Comparison of ENCODE assay signal across 15 mouse cellular contexts in the genomic region with DNA sequence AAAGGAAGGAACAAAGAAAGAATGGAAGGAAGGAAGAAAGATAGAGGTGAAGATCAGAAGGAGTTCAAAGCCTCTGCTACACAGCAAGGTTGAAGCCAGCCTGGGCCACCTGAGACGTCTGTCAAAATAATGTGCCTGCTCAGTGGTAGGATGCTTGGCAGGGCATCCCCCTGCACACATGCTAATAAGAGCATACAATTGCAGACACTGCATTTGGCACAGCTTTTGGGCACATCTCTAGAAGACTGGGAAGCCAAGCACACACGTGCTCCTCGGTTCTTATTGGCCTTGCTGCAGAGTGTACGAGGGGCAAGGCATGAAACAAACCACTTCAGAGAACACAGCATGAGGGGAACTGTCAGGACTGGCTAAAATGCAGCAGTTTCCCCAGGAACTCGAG. TPM values are rescaled to one million over a fixed set of nuclear protein-coding genes. Genes with fewer than 3 reads are reported as not detected.
DNase-seq lines count a peak whose midpoint lies in the region; ATAC-seq and TF ChIP-seq lines count a peak whose summit lies in the region.
"Had no signal": no experiment of that assay in that cellular context is flagged by ENCODE, and none has a peak within 500 bp of the region (broad histone marks: within the 10 kb centered on the region; RNA-seq: fewer than 3 reads in every experiment).

No protein-coding gene starts in this region.

- no peaks in the 10 kb centered on the region for H3K36me3 ChIP-seq in heart, embryonic 13.5 days
- no peaks in the 10 kb centered on the region for H3K36me3 ChIP-seq in heart, adult 2 months (ENCODE audit: control insufficient read depth, insufficient read depth, low read length)
- peaks cover 20% of the 10 kb centered on the region for H3K36me3 ChIP-seq in limb, embryonic 12.5 days
- H3K36me3 ChIP-seq in limb, embryonic 10.5 days: 0 out of 2 replicates have a peak, but pooled peaks cover 7% of the 10 kb centered on the region
- peaks cover 10% of the 10 kb centered on the region; the same call in 1 of the 2 replicates for H3K36me3 ChIP-seq in limb, embryonic 14.5 days (ENCODE audit: control insufficient read depth, insufficient read depth, low read length)
- H3K36me3 ChIP-seq: liver, embryonic 12.5 days had no signal

- 37% methylated on average over 5 of the region's 5 CpGs for WGBS in heart, embryonic 13.5 days
- 68% methylated on average over 5 of the region's 5 CpGs for WGBS in heart, adult 2 months
- WGBS in limb, embryonic 12.5 days: 54% methylated on average over 5 of the region's 5 CpGs
- 59% methylated on average over 5 of the region's 5 CpGs for WGBS in limb, embryonic 10.5 days
- WGBS in limb, embryonic 14.5 days: 51% methylated on average over 5 of the region's 5 CpGs

- peaks cover 24% of the 10 kb centered on the region for H3K4me1 ChIP-seq in heart, embryonic 13.5 days
- H3K4me1 ChIP-seq in heart, adult 2 months (ENCODE audit: control insufficient read depth, insufficient read depth, low read length): peaks cover 10% of the 10 kb centered on the region
- H3K4me1 ChIP-seq in limb, embryonic 12.5 days (replicated peaks): peaks cover 18% of the 10 kb centered on the region
- peaks cover 27% of the 10 kb centered on the region for H3K4me1 ChIP-seq in limb, embryonic 10.5 days
- peaks cover 15% of the 10 kb centered on the region for H3K4me1 ChIP-seq in limb, embryonic 14.5 days (ENCODE audit: control insufficient read depth, insufficient read depth, low read length)

- peak; percentile 66 to 70 for DNase-seq in cerebellum, postnatal 14 days
- DNase-seq in cerebellum, adult 11 months: no peak
- no peak for DNase-seq in heart, adult 2 months
- DNase-seq in limb, embryonic 10.5 days (ENCODE audit: low spot score): no peak
- no peak for DNase-seq in limb, embryonic 14.5 days (ENCODE audit: low spot score)
- DNase-seq in adrenal gland, adult 2 months: no peak
- DNase-seq: adrenal gland, postnatal 14 days; cerebellum, adult 11-12 months; midbrain, embryonic 14.5 days; right cerebral cortex, adult 18-20 months had no signal

- no peak for TF ChIP-seq POLR2A in heart, adult 2 months (IDR thresholded peaks at IDR 0.05; ENCODE audit: insufficient read depth, low read depth, low read length)
- no peak for TF ChIP-seq POLR2A in limb, embryonic 14.5 days (IDR thresholded peaks at IDR 0.05; ENCODE audit: borderline replicate concordance, extremely low read depth, insufficient read depth, insufficient read length)

- H3K27me3 ChIP-seq in heart, embryonic 13.5 days (replicated peaks): no peaks in the 10 kb centered on the region
- H3K27me3 ChIP-seq in heart, adult 2 months (ENCODE audit: control insufficient read depth, insufficient read depth, low read length): no peaks in the 10 kb centered on the region
- no peaks in the 10 kb centered on the region for H3K27me3 ChIP-seq in limb, embryonic 12.5 days
- no peaks in the 10 kb centered on the region for H3K27me3 ChIP-seq in limb, embryonic 10.5 days (ENCODE audit: low read depth, poor library complexity, severe bottlenecking)
- H3K27me3 ChIP-seq in limb, embryonic 14.5 days (ENCODE audit: control insufficient read depth, insufficient read depth, low read length): no peaks in the 10 kb centered on the region
- H3K27me3 ChIP-seq: embryonic facial prominence, embryonic 12.5 days; liver, embryonic 12.5 days had no signal

- H3K4me3 ChIP-seq in heart, embryonic 13.5 days: no peak overlapping the region
- no peak overlapping the region for H3K4me3 ChIP-seq in heart, adult 2 months
- H3K4me3 ChIP-seq in limb, embryonic 12.5 days (replicated peaks): no peak overlapping the region
- H3K4me3 ChIP-seq in limb, embryonic 10.5 days: no peak overlapping the region
- no peak overlapping the region for H3K4me3 ChIP-seq in limb, embryonic 14.5 days (replicated peaks; ENCODE audit: low read length)
- H3K4me3 ChIP-seq: embryonic facial prominence, embryonic 12.5 days; liver, embryonic 12.5 days had no signal

- H3K27ac ChIP-seq in heart, embryonic 13.5 days (replicated peaks): peak overlapping the region; percentile 46; the same call in 1 of the 2 replicates
- H3K27ac ChIP-seq in heart, adult 2 months: no peak overlapping the region
- H3K27ac ChIP-seq in limb, embryonic 12.5 days: 0 out of 2 replicates have a peak overlapping the region, but pooled peaks have one; percentile 17
- no peak overlapping the region for H3K27ac ChIP-seq in limb, embryonic 10.5 days
- H3K27ac ChIP-seq in limb, embryonic 14.5 days (replicated peaks; ENCODE audit: low read depth, low read length): no peak overlapping the region
- H3K27ac ChIP-seq: embryonic facial prominence, embryonic 12.5 days; liver, embryonic 12.5 days had no signal

- no peak for TF ChIP-seq EP300 in heart, adult 2 months (IDR thresholded peaks at IDR 0.05; ENCODE audit: insufficient read depth, low read depth, low read length)

- no peak for ATAC-seq in heart, embryonic 13.5 days (ENCODE audit: extremely low read depth, insufficient number of reproducible peaks, low FRiP score, low TSS enrichment)
- ATAC-seq in limb, embryonic 12.5 days (ENCODE audit: insufficient number of reproducible peaks, insufficient read depth, low FRiP score, low TSS enrichment, low read depth): no peak
- no peak for ATAC-seq in limb, embryonic 14.5 days (ENCODE audit: low FRiP score, low read depth)
- ATAC-seq: liver, embryonic 12.5 days; lung, postnatal 0 days had no signal

- no peaks in the 10 kb centered on the region for H3K9me3 ChIP-seq in heart, embryonic 13.5 days
- H3K9me3 ChIP-seq in limb, embryonic 12.5 days: no peaks in the 10 kb centered on the region
- H3K9me3 ChIP-seq in limb, embryonic 10.5 days (replicated peaks): no peaks in the 10 kb centered on the region
- H3K9me3 ChIP-seq in limb, embryonic 14.5 days (ENCODE audit: control insufficient read depth, low read length): no peaks in the 10 kb centered on the region
- H3K9me3 ChIP-seq: embryonic facial prominence, embryonic 12.5 days; liver, embryonic 12.5 days had no signal

- no peaks in the 10 kb centered on the region for H3K79me2 ChIP-seq in heart, adult 2 months (replicated peaks; ENCODE audit: control insufficient read depth, insufficient read depth, low read length)

- peak overlapping the region; percentile 66; the same call in 1 of the 2 replicates for H3K4me2 ChIP-seq in heart, embryonic 13.5 days
- H3K4me2 ChIP-seq in limb, embryonic 12.5 days: no peak overlapping the region
- no peak overlapping the region for H3K4me2 ChIP-seq in limb, embryonic 14.5 days (replicated peaks; ENCODE audit: low read depth, low read length, severe bottlenecking)
- H3K4me2 ChIP-seq: embryonic facial prominence, embryonic 12.5 days; liver, embryonic 12.5 days had no signal

- intact Hi-C loops in heart, adult 2 months (cut with DNase I): loop anchor here (5.0 kb wide), 1 partner anchor 61 kb away; no protein-coding TSS in a partner anchor

- H3K9ac ChIP-seq in heart, embryonic 13.5 days: peak overlapping the region; percentile 76; the same call in 1 of the 2 replicates
- H3K9ac ChIP-seq in heart, adult 2 months (ENCODE audit: low read depth, low read length): no peak overlapping the region
- H3K9ac ChIP-seq in limb, embryonic 12.5 days (replicated peaks): no peak overlapping the region; the same call in 1 of the 2 replicates
- H3K9ac ChIP-seq in limb, embryonic 14.5 days (ENCODE audit: low read depth, low read length, severe bottlenecking): 0 out of 2 replicates have a peak overlapping the region, but pooled peaks have one; percentile 12
- H3K9ac ChIP-seq: embryonic facial prominence, embryonic 12.5 days; liver, embryonic 12.5 days had no signal

- no peak for TF ChIP-seq CTCF in heart, adult 2 months (IDR thresholded peaks at IDR 0.05)

RNA-seq across cellular contexts. Expression of a gene that starts 26.8 kb away (rescaled TPM):
- 4.0 and 6.1 TPM in 2 replicates for polyA plus RNA-seq in heart, embryonic 13.5 days (2015; fragmentation: Nextera tagmentation; extraction: Ambion mirVana)
- total RNA-seq in heart, adult 2 months (2021): 1 to 10 TPM; 6.0 to 7.2 TPM
- 3.0 and 5.7 TPM in 2 replicates for polyA plus RNA-seq in heart, adult 2 months (2012; rRNA removed)
- polyA plus RNA-seq in limb, embryonic 12.5 days (2016; fragmentation: Nextera tagmentation; extraction: Ambion mirVana): 25.2 and 26.7 TPM in 2 replicates
- 11.1 and 18.3 TPM in 2 replicates for polyA plus RNA-seq in limb, embryonic 10.5 days (2016; fragmentation: Nextera tagmentation; extraction: Ambion mirVana)
- polyA plus RNA-seq in limb, embryonic 14.5 days (2012; rRNA removed): 20.1 and 23.2 TPM in 2 replicates
- polyA plus RNA-seq in limb, embryonic 14.5 days (2014; fragmentation: Nextera tagmentation; extraction: Ambion mirVana): 17.3 and 19.7 TPM in 2 replicates
- 1 to 10 TPM; 6.8 to 7.2 TPM for total RNA-seq in adrenal gland, adult 2 months (2021)
- polyA plus RNA-seq in adrenal gland, adult 2 months (2012; rRNA removed): 4.6 and 5.5 TPM in 2 replicates

RNA-seq across cellular contexts. Expression of a gene that starts 47.9 kb away (rescaled TPM):
- polyA plus RNA-seq in heart, embryonic 13.5 days (2015; fragmentation: Nextera tagmentation; extraction: Ambion mirVana): 31.0 and 32.3 TPM in 2 replicates
- total RNA-seq in heart, adult 2 months (2021): 10 to 100 TPM; 29.2 to 34.1 TPM
- 45.5 and 80.1 TPM in 2 replicates for polyA plus RNA-seq in heart, adult 2 months (2012; rRNA removed)
- polyA plus RNA-seq in limb, embryonic 12.5 days (2016; fragmentation: Nextera tagmentation; extraction: Ambion mirVana): 36.6 and 48.4 TPM in 2 replicates
- 44.1 and 51.8 TPM in 2 replicates for polyA plus RNA-seq in limb, embryonic 10.5 days (2016; fragmentation: Nextera tagmentation; extraction: Ambion mirVana)
- 131 and 148 TPM in 2 replicates for polyA plus RNA-seq in limb, embryonic 14.5 days (2012; rRNA removed)
- 46.2 and 48.6 TPM in 2 replicates for polyA plus RNA-seq in limb, embryonic 14.5 days (2014; fragmentation: Nextera tagmentation; extraction: Ambion mirVana)
- 10 to 100 TPM; 16.3 to 35.2 TPM for total RNA-seq in adrenal gland, adult 2 months (2021)
- polyA plus RNA-seq in adrenal gland, adult 2 months (2012; rRNA removed): 119 and 158 TPM in 2 replicates

RNA-seq across cellular contexts. Expression of a gene that starts 50.8 kb away (rescaled TPM):
- 0.09 and 0.14 TPM in 2 replicates for polyA plus RNA-seq in heart, embryonic 13.5 days (2015; fragmentation: Nextera tagmentation; extraction: Ambion mirVana)
- total RNA-seq in heart, adult 2 months (2021): not detected
- polyA plus RNA-seq in heart, adult 2 months (2012; rRNA removed): 5.1 TPM in 1 of 2 replicates, not detected in the other
- polyA plus RNA-seq in limb, embryonic 12.5 days (2016; fragmentation: Nextera tagmentation; extraction: Ambion mirVana): 0.18 TPM in 2 replicates
- 0.68 and 1.5 TPM in 2 replicates for polyA plus RNA-seq in limb, embryonic 10.5 days (2016; fragmentation: Nextera tagmentation; extraction: Ambion mirVana)
- 0.85 and 0.88 TPM in 2 replicates for polyA plus RNA-seq in limb, embryonic 14.5 days (2012; rRNA removed)
- 0.14 TPM in 1 of 2 replicates, not detected in the other for polyA plus RNA-seq in limb, embryonic 14.5 days (2014; fragmentation: Nextera tagmentation; extraction: Ambion mirVana)
- under 1 TPM in 1 of 2 experiments, not detected in 1; 0.14 TPM for total RNA-seq in adrenal gland, adult 2 months (2021)
- 0.19 and 0.26 TPM in 2 replicates for polyA plus RNA-seq in adrenal gland, adult 2 months (2012; rRNA removed)

Comparison
In these comparisons a context has a peak if more than half of its experiments do, and no peak if none do; other contexts are left out.
1. DNase-seq: peak in cerebellum, postnatal 14 days (2 of 2); none in cerebellum, adult 11 months (single experiment), heart, adult 2 months (0 of 2), limb, embryonic 10.5 days (single experiment), limb, embryonic 14.5 days (single experiment) and adrenal gland, adult 2 months (single experiment).
2. H3K27ac ChIP-seq: peak in heart, embryonic 13.5 days (single experiment) and limb, embryonic 12.5 days (single experiment); none in heart, adult 2 months (single experiment), limb, embryonic 10.5 days (single experiment) and limb, embryonic 14.5 days (single experiment).
3. H3K9ac ChIP-seq: peak in heart, embryonic 13.5 days (single experiment) and limb, embryonic 14.5 days (single experiment); none in heart, adult 2 months (single experiment) and limb, embryonic 12.5 days (single experiment).